Comparison of ENCODE assay signal across 13 mouse cellular contexts in genomic region chr5:147794711-147795532, GRCm38 (mm10).
DNase-seq lines count a peak whose midpoint lies in the region; ATAC-seq and TF ChIP-seq lines count a peak whose summit lies in the region.
"Had no signal": no experiment of that assay in that cellular context is flagged by ENCODE, and none has a peak within 500 bp of the region (broad histone marks: within the 10 kb centered on the region; RNA-seq: fewer than 3 reads in every experiment).

No protein-coding gene starts in this region.

- WGBS in neural tube, embryonic 15.5 days: 80% methylated on average over 17 of the region's 17 CpGs
- WGBS in lung, embryonic 14.5 days: 39% methylated on average over 17 of the region's 17 CpGs
- WGBS in intestine, embryonic 15.5 days: 48% methylated on average over 17 of the region's 17 CpGs
- 76% methylated on average over 17 of the region's 17 CpGs for WGBS in midbrain, embryonic 11.5 days

- no peak for TF ChIP-seq CTCF in gastrocnemius, adult 2 months (IDR thresholded peaks at IDR 0.05)
- TF ChIP-seq CTCF in lung, embryonic 14.5 days (IDR thresholded peaks at IDR 0.05; ENCODE audit: low read depth): no peak

- no peaks in the 10 kb centered on the region for H3K9me3 ChIP-seq in neural tube, embryonic 15.5 days (replicated peaks)
- H3K9me3 ChIP-seq in lung, embryonic 14.5 days (ENCODE audit: low read depth, low read length): no peaks in the 10 kb centered on the region
- H3K9me3 ChIP-seq in intestine, embryonic 15.5 days: no peaks in the 10 kb centered on the region
- H3K9me3 ChIP-seq in midbrain, embryonic 11.5 days (ENCODE audit: control insufficient read depth, low read length): no peaks in the 10 kb centered on the region

- H3K27me3 ChIP-seq in neural tube, embryonic 15.5 days (replicated peaks): no peaks in the 10 kb centered on the region
- no peaks in the 10 kb centered on the region for H3K27me3 ChIP-seq in lung, embryonic 14.5 days (ENCODE audit: insufficient read depth, low read length)
- H3K27me3 ChIP-seq in intestine, embryonic 15.5 days (replicated peaks): no peaks in the 10 kb centered on the region
- H3K27me3 ChIP-seq in midbrain, embryonic 11.5 days (ENCODE audit: control insufficient read depth, insufficient read depth, low read length): no peaks in the 10 kb centered on the region

- H3K27ac ChIP-seq in gastrocnemius, adult 2 months: no peak overlapping the region
- no peak overlapping the region for H3K27ac ChIP-seq in neural tube, embryonic 15.5 days (replicated peaks)
- H3K27ac ChIP-seq in lung, embryonic 14.5 days (ENCODE audit: low read depth): no peak overlapping the region
- no peak overlapping the region; the same call in 1 of the 2 replicates for H3K27ac ChIP-seq in intestine, embryonic 15.5 days
- H3K27ac ChIP-seq in midbrain, embryonic 11.5 days (ENCODE audit: low read depth, low read length): no peak overlapping the region

- H3K36me3 ChIP-seq in neural tube, embryonic 15.5 days: no peaks in the 10 kb centered on the region
- no peaks in the 10 kb centered on the region for H3K36me3 ChIP-seq in lung, embryonic 14.5 days (ENCODE audit: insufficient read depth)
- no peaks in the 10 kb centered on the region for H3K36me3 ChIP-seq in intestine, embryonic 15.5 days
- no peaks in the 10 kb centered on the region for H3K36me3 ChIP-seq in midbrain, embryonic 11.5 days (ENCODE audit: control insufficient read depth, insufficient read depth, low read length)
- H3K36me3 ChIP-seq: G1E had no signal

- no peaks in the 10 kb centered on the region for H3K4me1 ChIP-seq in neural tube, embryonic 15.5 days
- no peaks in the 10 kb centered on the region for H3K4me1 ChIP-seq in lung, embryonic 14.5 days (ENCODE audit: insufficient read depth)
- no peaks in the 10 kb centered on the region for H3K4me1 ChIP-seq in intestine, embryonic 15.5 days (replicated peaks)
- H3K4me1 ChIP-seq in midbrain, embryonic 11.5 days (ENCODE audit: control insufficient read depth, insufficient read depth, low read length): no peaks in the 10 kb centered on the region

- intact Hi-C loops in gastrocnemius, adult 2 months (cut with DNase I): no loop called here

- no peak overlapping the region for H3K4me3 ChIP-seq in gastrocnemius, adult 2 months
- no peak overlapping the region for H3K4me3 ChIP-seq in neural tube, embryonic 15.5 days (replicated peaks)
- H3K4me3 ChIP-seq in lung, embryonic 14.5 days (ENCODE audit: low read depth, low read length): no peak overlapping the region
- no peak overlapping the region for H3K4me3 ChIP-seq in intestine, embryonic 15.5 days (replicated peaks)
- H3K4me3 ChIP-seq in midbrain, embryonic 11.5 days (ENCODE audit: low read depth, low read length): no peak overlapping the region

- ATAC-seq in neural tube, embryonic 15.5 days (ENCODE audit: low FRiP score): no peak
- ATAC-seq in lung, embryonic 14.5 days (ENCODE audit: insufficient read depth): peak; percentile 62; the same call in 1 of the 2 replicates
- ATAC-seq in intestine, embryonic 15.5 days: no peak
- no peak for ATAC-seq in midbrain, embryonic 11.5 days (ENCODE audit: low FRiP score)
- ATAC-seq: forebrain, postnatal 0 days had no signal

- no peak overlapping the region for H3K9ac ChIP-seq in neural tube, embryonic 15.5 days (replicated peaks)
- no peak overlapping the region for H3K9ac ChIP-seq in lung, embryonic 14.5 days
- H3K9ac ChIP-seq in intestine, embryonic 15.5 days: no peak overlapping the region
- no peak overlapping the region for H3K9ac ChIP-seq in midbrain, embryonic 11.5 days (ENCODE audit: low read length)
- H3K9ac ChIP-seq: forebrain, postnatal 0 days had no signal

- H3K4me2 ChIP-seq in neural tube, embryonic 15.5 days: no peak overlapping the region
- H3K4me2 ChIP-seq in lung, embryonic 14.5 days: no peak overlapping the region
- no peak overlapping the region for H3K4me2 ChIP-seq in intestine, embryonic 15.5 days (replicated peaks)
- H3K4me2 ChIP-seq in midbrain, embryonic 11.5 days: no peak overlapping the region

- peak; percentile 22 for DNase-seq in gastrocnemius, adult 2 months
- DNase-seq in gastrocnemius, adult 18-20 months (ENCODE audit: low spot score): no peak
- DNase-seq in neural tube, embryonic 10.5 days (ENCODE audit: extremely low spot score, low spot score): peak; percentile 10
- DNase-seq in lung, embryonic 14.5 days: peak; percentile 34
- DNase-seq in right cerebral cortex, adult 18-20 months: no peak
- no peak for DNase-seq in midbrain, embryonic 11.5 days (ENCODE audit: low spot score, missing footprints)
- DNase-seq: cerebellum, postnatal 36 days; forebrain, postnatal 0 days; kidney, adult 11 months; thymus, adult 2 months had no signal

Comparison
In these comparisons a context has a peak if more than half of its experiments do, and no peak if none do; other contexts are left out.
1. DNase-seq: peak in gastrocnemius, adult 2 months (single experiment), neural tube, embryonic 10.5 days (single experiment) and lung, embryonic 14.5 days (single experiment); none in gastrocnemius, adult 18-20 months (single experiment), right cerebral cortex, adult 18-20 months (single experiment) and midbrain, embryonic 11.5 days (single experiment).